Mouse (Mus musculus) adipocyte (in vitro differentiated cells): Measurements from ENCODE around the gene Aldh9a1.

Source experiments
- DNase-seq: peaks from one replicate; pipeline ENCODE4 v3.0.0-alpha.2; 2016; ENCODE audit warnings: low spot score

Gene Aldh9a1

GRCm38 (mm10) chr1:167350597-167351415, 1.0 kb downstream of the Aldh9a1 start:
- DNase-seq, result peak; percentile 57

GRCm38 (mm10) chr1:167352403-167352802, 2.6 kb downstream of the Aldh9a1 start:
- no peak for DNase-seq

- DNase-seq, result no peak
Observed at GRCm38 (mm10) chr1:167357387-167357786, 7.6 kb downstream of the Aldh9a1 start.

- DNase-seq, result no peak
Observed at GRCm38 (mm10) chr1:167358731-167359130, 8.9 kb downstream of the Aldh9a1 start.

- no peak for DNase-seq
Observed at GRCm38 (mm10) chr1:167360268-167360667, 10.5 kb downstream of the Aldh9a1 start.

- no peak for DNase-seq
Observed at GRCm38 (mm10) chr1:167362819-167363218, 13.0 kb downstream of the Aldh9a1 start.

GRCm38 (mm10) chr1:167363322-167363721, 13.5 kb downstream of the Aldh9a1 start:
- DNase-seq, result no peak

- DNase-seq, result peak; percentile 35
Observed at GRCm38 (mm10) chr1:167365808-167366207, 16.0 kb downstream of the Aldh9a1 start.

- DNase-seq, result no peak
Observed at GRCm38 (mm10) chr1:167366621-167367020, 16.8 kb downstream of the Aldh9a1 start.

GRCm38 (mm10) chr1:167368018-167368417, 18.2 kb downstream of the Aldh9a1 start:
- DNase-seq, result no peak

- DNase-seq, result no peak
Observed at GRCm38 (mm10) chr1:167368513-167368912, 18.7 kb downstream of the Aldh9a1 start.

- peak; percentile 96 for DNase-seq
Observed at GRCm38 (mm10) chr1:167369905-167370304, 20.1 kb downstream of the Aldh9a1 start.

GRCm38 (mm10) chr1:167372739-167373138, 22.9 kb downstream of the Aldh9a1 start:
- DNase-seq, result no peak

- DNase-seq, result no peak
Observed at GRCm38 (mm10) chr1:167374003-167374784, 24.4 kb downstream of the Aldh9a1 start.

GRCm38 (mm10) chr1:167374942-167375341, 25.2 kb downstream of the Aldh9a1 start:
- DNase-seq, result no peak

- DNase-seq, result no peak
Observed at GRCm38 (mm10) chr1:167378019-167378418, 28.2 kb downstream of the Aldh9a1 start.

- no peak for DNase-seq
Observed at GRCm38 (mm10) chr1:167379751-167380150, 30.0 kb downstream of the Aldh9a1 start.

- no peak for DNase-seq
Observed at GRCm38 (mm10) chr1:167380223-167380622, 30.4 kb downstream of the Aldh9a1 start.

- peak; percentile 27 for DNase-seq
Observed at GRCm38 (mm10) chr1:167381050-167382015, 31.5 kb downstream of the Aldh9a1 start.

- no peak for DNase-seq
Observed at GRCm38 (mm10) chr1:167382316-167382715, 32.5 kb downstream of the Aldh9a1 start.

- no peak for DNase-seq
Observed at GRCm38 (mm10) chr1:167382763-167383162, 33.0 kb downstream of the Aldh9a1 start.

- no peak for DNase-seq
Observed at GRCm38 (mm10) chr1:167383178-167383577, 33.4 kb downstream of the Aldh9a1 start.
